Mouse (Mus musculus) stomach, postnatal 0 days (tissue): ENCODE results near the gene Gm14418. TPM values are rescaled to one million over a fixed set of nuclear protein-coding genes. Genes with fewer than 3 reads are reported as not detected.
"Not testable (repeated sequence)": the region's sequence is repeated elsewhere in the genome, so short reads cannot be mapped to it uniquely, and the experiment has no call there.

Experiments
- ATAC-seq: fragments of 200-750 bp; cut with Nextera tagmentation; 2 replicates; pipeline ENCODE4 v1.8.0; 2017; ENCODE audit not compliant: low FRiP score, low TSS enrichment
- DNase-seq: peaks from one replicate; pipeline ENCODE4 v3.0.0-alpha.2; 2016; ENCODE audit warnings: low spot score
- H3K27ac ChIP-seq: fragments of 300-500 bp; sonication (generic); replicated peaks from 2 replicates; pipeline ENCODE4 v1.5.1; 2014; ENCODE audit warnings: mild to moderate bottlenecking, control low read depth
- H3K27me3 ChIP-seq: fragments of 300-500 bp; sonication (generic); 2 replicates; pipeline ENCODE4 v1.6.1; 2014; ENCODE audit warnings: low read length; ENCODE audit not compliant: control insufficient read depth, insufficient read depth
- H3K36me3 ChIP-seq: fragments of 300-500 bp; sonication (generic); 2 replicates; pipeline ENCODE4 v1.6.1; 2014; ENCODE audit warnings: low read length, mixed read lengths; ENCODE audit not compliant: control insufficient read depth, insufficient read depth
- H3K4me1 ChIP-seq: fragments of 300-500 bp; sonication (generic); replicated peaks from 2 replicates; pipeline ENCODE4 v1.6.1; 2014; ENCODE audit warnings: antibody characterized with exemption; ENCODE audit not compliant: control insufficient read depth, insufficient read depth
- H3K4me2 ChIP-seq: fragments of 300-500 bp; sonication (generic); replicated peaks from 2 replicates; pipeline ENCODE4 v1.6.1; 2014; ENCODE audit warnings: low read depth, mild to moderate bottlenecking, control low read depth, moderate library complexity
- H3K4me3 ChIP-seq: fragments of 300-500 bp; sonication (generic); 2 replicates; pipeline ENCODE4 v1.5.1; 2014; ENCODE audit warnings: low read depth, low read length, control low read depth
- H3K9ac ChIP-seq: fragments of 300-500 bp; sonication (generic); 2 replicates; pipeline ENCODE4 v1.6.1; 2014; ENCODE audit warnings: mild to moderate bottlenecking, low read length, control low read depth, mixed read lengths
- H3K9me3 ChIP-seq: fragments of 300-500 bp; sonication (generic); 2 replicates; pipeline ENCODE4 v1.6.1; 2016; ENCODE audit warnings: low read length; ENCODE audit not compliant: control insufficient read depth
- WGBS: fragments of 180-500 bp; shearing (Covaris S2); extraction: QIAGEN DNeasy Blood & Tissue Kit; methylation state at CpG from one replicate; pipeline ENCODE4 v1.1.7; 2014; 5-methylcytosine and 5-hydroxymethylcytosine counted together
- polyA plus RNA-seq: library from polyadenylated mRNA; unstranded; fragments of >200 nt; fragmentation: Nextera tagmentation; extraction: Ambion mirVana; gene quantifications from 2 replicates; pipeline ENCODE4 v1.2.1, GENCODE M21; 2015

Gm14418 gene
- polyA plus RNA-seq: 6.4 and 6.8 TPM in 2 replicates

- H3K27ac ChIP-seq, H3K36me3 ChIP-seq, H3K4me1 ChIP-seq, ATAC-seq, H3K9me3 ChIP-seq, H3K27me3 ChIP-seq, H3K9ac ChIP-seq, H3K4me3 ChIP-seq: not testable (repeated sequence)
- 21% methylated on average over 6 of the region's 6 CpGs for WGBS
- peak within 1 kb of the TSS; percentile 27; the same call in 1 of the 2 replicates for H3K4me2 ChIP-seq
- peak; percentile 12 for DNase-seq
These were observed at the start of gene Gm14418 for GRCm38 (mm10) chr2:177398096-177398495. Gene Gm14418 (minus strand): TSS chr2:177398320.

Other genes starting within 250 kb of the Gm14418 start
- 13.7 and 14.0 TPM in 2 replicates for gene Gm14410, start 191.9 kb downstream of the Gm14418 start, polyA plus RNA-seq
- 0.11 TPM in 1 of 2 replicates, not detected in the other for gene Gm14409, start 131.3 kb downstream of the Gm14418 start, polyA plus RNA-seq
- not detected in 2 replicates for gene Gm14412, start 74.0 kb downstream of the Gm14418 start, polyA plus RNA-seq
- gene Zfp970, start 66.4 kb upstream of the Gm14418 start, polyA plus RNA-seq: 5.9 and 6.3 TPM in 2 replicates
- 2.3 and 3.3 TPM in 2 replicates for gene Gm14403, start 99.9 kb upstream of the Gm14418 start, polyA plus RNA-seq
- not detected in 2 replicates for gene Gm14406, start 179.9 kb upstream of the Gm14418 start, polyA plus RNA-seq